Mouse (Mus musculus): Measurements from ENCODE around the gene Atxn1. TPM values are rescaled to one million over a fixed set of nuclear protein-coding genes. Genes with fewer than 3 reads are reported as not detected.

The Atxn1 gene
- polyA plus RNA-seq, 1 experiment from 2014 or later = 8.1 TPM

DNA sequence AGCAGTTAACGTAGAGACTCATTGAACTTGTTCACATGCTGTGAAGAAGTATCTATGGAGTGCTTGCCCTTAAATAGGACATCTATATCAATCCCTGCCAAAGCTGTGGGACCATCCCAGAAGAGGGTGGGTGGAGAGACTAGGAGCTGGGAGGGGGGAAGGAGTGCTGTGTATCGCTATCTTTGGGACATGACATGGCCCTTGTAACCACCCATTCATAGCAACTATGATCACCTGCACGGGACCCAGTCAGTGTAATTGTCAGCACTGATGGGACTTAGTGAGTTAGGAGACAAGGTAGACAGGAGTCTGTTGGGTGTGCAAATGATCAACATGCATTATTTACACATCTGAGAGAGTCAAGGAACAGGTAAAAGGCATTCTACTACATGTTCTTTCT is 405.6 kb downstream of the Atxn1 start:
- Histone ChIP-seq H3K4me3 (no peak overlapping the region), H3K9me3 (replicated peaks) (no peaks in the 10 kb centered on the region), H3K36me3 (no peaks in the 10 kb centered on the region), H3K27ac (no peak overlapping the region), H3K4me1 (replicated peaks) (peaks cover 43% of the 10 kb centered on the region), H3K4me2 (no peak overlapping the region), H3K9ac (no peak overlapping the region), H3K27me3 (no peaks in the 10 kb centered on the region)
- no peak for ATAC-seq (replicated peaks; ENCODE audit: insufficient number of reproducible peaks, insufficient read depth, low FRiP score, low read depth)
- WGBS = 61% methylated on average over 3 of the region's 3 CpGs

DNA sequence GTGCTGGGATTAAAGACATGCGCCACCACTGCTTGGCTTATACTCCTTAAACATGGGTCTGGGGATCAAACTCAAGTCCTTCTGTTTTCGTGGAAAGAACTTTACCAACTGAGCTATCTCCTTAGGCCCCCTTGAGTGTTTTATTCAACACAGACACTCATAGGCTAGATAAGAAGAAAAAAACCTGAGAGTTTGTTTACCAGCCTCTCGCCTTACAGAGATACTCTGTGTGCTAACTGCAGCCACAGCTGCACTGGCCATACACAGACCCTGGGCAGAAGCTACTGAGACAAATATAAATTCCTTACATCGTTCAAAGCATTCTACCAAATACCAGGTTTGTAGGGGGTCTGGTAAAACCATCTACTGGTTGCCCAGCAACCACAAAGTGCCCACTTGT is 406.4 kb downstream of the Atxn1 start:
- Histone ChIP-seq H3K4me2 (no peak overlapping the region), H3K36me3 (no peaks in the 10 kb centered on the region), H3K9ac (no peak overlapping the region), H3K27me3 (no peaks in the 10 kb centered on the region), H3K4me3 (no peak overlapping the region), H3K9me3 (replicated peaks) (no peaks in the 10 kb centered on the region), H3K4me1 (replicated peaks) (peaks cover 52% of the 10 kb centered on the region), H3K27ac (no peak overlapping the region)
- 53% methylated on average over 4 of the region's 4 CpGs for WGBS
- no peak for ATAC-seq (replicated peaks; ENCODE audit: insufficient number of reproducible peaks, insufficient read depth, low FRiP score, low read depth)

GRCm38 (mm10) chr13:45553674-45554073 is 411.1 kb downstream of the Atxn1 start:
- H3K27ac ChIP-seq = peak overlapping the region; percentile 71
- peak; percentile 70; the same call in 1 of the 2 replicates for ATAC-seq (replicated peaks; ENCODE audit: insufficient number of reproducible peaks, insufficient read depth, low FRiP score, low read depth)
- WGBS = 30% methylated on average over 7 of the region's 7 CpGs
- H3K4me3 ChIP-seq = no peak overlapping the region
- no peak overlapping the region for H3K9ac ChIP-seq
- no peaks in the 10 kb centered on the region for H3K27me3 ChIP-seq
- H3K4me1 ChIP-seq (replicated peaks) = peaks cover 25% of the 10 kb centered on the region
- H3K9me3 ChIP-seq (replicated peaks) = no peaks in the 10 kb centered on the region
- peaks cover 4% of the 10 kb centered on the region for H3K36me3 ChIP-seq
- H3K4me2 ChIP-seq = peak overlapping the region; percentile 24; the same call in 1 of the 2 replicates

- Histone ChIP-seq H3K27me3 (no peaks in the 10 kb centered on the region), H3K4me3 (no peak overlapping the region), H3K27ac (peak overlapping the region; percentile 4; the same call in 1 of the 2 replicates), H3K9ac (no peak overlapping the region), H3K4me2 (no peak overlapping the region), H3K36me3 (peaks cover 36% of the 10 kb centered on the region), H3K4me1 (replicated peaks) (peaks cover 26% of the 10 kb centered on the region), H3K9me3 (replicated peaks) (no peaks in the 10 kb centered on the region)
- no peak for ATAC-seq (replicated peaks; ENCODE audit: insufficient number of reproducible peaks, insufficient read depth, low FRiP score, low read depth)
- WGBS = 72% methylated on average over 5 of the region's 5 CpGs
Observed at GRCm38 (mm10) chr13:45547549-45547948, 417.3 kb downstream of the Atxn1 start.

- Histone ChIP-seq H3K36me3 (peaks cover 41% of the 10 kb centered on the region), H3K27me3 (no peaks in the 10 kb centered on the region), H3K4me3 (no peak overlapping the region), H3K4me1 (replicated peaks) (peaks cover 26% of the 10 kb centered on the region), H3K27ac (peak overlapping the region; percentile 4; the same call in 1 of the 2 replicates), H3K9ac (no peak overlapping the region), H3K4me2 (no peak overlapping the region), H3K9me3 (replicated peaks) (no peaks in the 10 kb centered on the region)
- 75% methylated on average over 4 of the region's 4 CpGs for WGBS
- ATAC-seq (replicated peaks; ENCODE audit: insufficient number of reproducible peaks, insufficient read depth, low FRiP score, low read depth) = no peak
Observed at GRCm38 (mm10) chr13:45546946-45547345, 417.9 kb downstream of the Atxn1 start.

GRCm38 (mm10) chr13:45545974-45546373 is 418.8 kb downstream of the Atxn1 start:
- H3K4me3 ChIP-seq = no peak overlapping the region
- ATAC-seq (replicated peaks; ENCODE audit: insufficient number of reproducible peaks, insufficient read depth, low FRiP score, low read depth) = no peak; the same call in 1 of the 2 replicates
- peaks cover 26% of the 10 kb centered on the region for H3K4me1 ChIP-seq (replicated peaks)
- H3K27me3 ChIP-seq = no peaks in the 10 kb centered on the region
- H3K9ac ChIP-seq = no peak overlapping the region
- H3K4me2 ChIP-seq = no peak overlapping the region
- H3K36me3 ChIP-seq = peaks cover 49% of the 10 kb centered on the region
- 41% methylated on average over 13 of the region's 13 CpGs for WGBS
- no peaks in the 10 kb centered on the region for H3K9me3 ChIP-seq (replicated peaks)
- 0 out of 2 replicates have a peak overlapping the region, but pooled peaks have one; percentile 11 for H3K27ac ChIP-seq

DNA sequence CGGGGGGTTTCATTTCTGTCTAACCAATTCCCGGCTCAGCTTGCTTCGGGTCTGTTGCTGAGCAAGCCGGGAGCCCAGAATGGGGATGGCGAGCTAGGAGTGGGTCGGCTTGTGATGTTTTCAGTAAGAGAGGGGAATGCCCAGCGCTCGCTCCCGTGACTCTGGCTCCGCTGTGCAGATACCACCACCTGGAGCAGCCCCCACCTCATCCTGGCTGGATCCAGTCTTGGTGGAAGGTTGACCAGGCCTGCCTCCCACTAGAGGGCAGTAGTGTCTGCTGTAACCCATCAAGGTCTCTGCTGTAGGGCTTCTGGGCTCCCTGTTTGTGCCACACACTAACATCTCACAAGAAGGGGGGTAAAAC is 425.6 kb downstream of the Atxn1 start:
- H3K4me1 ChIP-seq (replicated peaks) = peaks cover 51% of the 10 kb centered on the region
- WGBS = 13% methylated on average over 10 of the region's 10 CpGs
- peak overlapping the region; percentile 46 for H3K9ac ChIP-seq
- peak; percentile 65 for ATAC-seq (replicated peaks; ENCODE audit: insufficient number of reproducible peaks, insufficient read depth, low FRiP score, low read depth)
- H3K27me3 ChIP-seq = no peaks in the 10 kb centered on the region
- H3K4me2 ChIP-seq = peak overlapping the region; percentile 70
- H3K4me3 ChIP-seq = peak overlapping the region; percentile 42
- H3K36me3 ChIP-seq = peaks cover 33% of the 10 kb centered on the region
- peak overlapping the region; percentile 91 for H3K27ac ChIP-seq
- H3K9me3 ChIP-seq (replicated peaks) = no peaks in the 10 kb centered on the region

- WGBS = 10% methylated on average over 10 of the region's 10 CpGs
Observed at GRCm38 (mm10) chr13:45538532-45539204, 426.1 kb downstream of the Atxn1 start.

DNA sequence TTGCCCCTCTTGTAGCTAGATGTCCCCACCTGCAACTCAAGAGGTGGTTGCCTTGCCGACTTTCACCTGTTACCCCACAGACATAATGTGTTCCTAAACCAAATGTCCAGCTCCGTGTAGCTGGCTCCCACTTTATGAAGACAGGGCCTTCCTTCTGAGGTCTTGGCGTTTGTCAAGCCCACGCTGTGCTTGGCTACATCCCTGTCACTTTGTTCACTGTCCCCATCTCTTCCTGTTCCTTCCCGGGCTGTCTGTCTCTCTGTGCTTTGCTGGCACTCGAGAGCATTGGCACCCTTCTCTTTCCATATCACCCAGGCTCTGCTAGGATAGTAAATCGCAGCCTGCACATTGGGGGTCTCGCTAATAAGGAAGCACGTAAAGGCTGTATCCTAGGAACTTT is 426.7 kb downstream of the Atxn1 start:
- Histone ChIP-seq H3K4me1 (replicated peaks) (peaks cover 54% of the 10 kb centered on the region), H3K4me3 (no peak overlapping the region), H3K36me3 (peaks cover 28% of the 10 kb centered on the region), H3K9me3 (replicated peaks) (no peaks in the 10 kb centered on the region), H3K27me3 (no peaks in the 10 kb centered on the region), H3K9ac (no peak overlapping the region), H3K4me2 (peak overlapping the region; percentile 70; the same call in 1 of the 2 replicates), H3K27ac (peak overlapping the region; percentile 91)
- WGBS = 46% methylated on average over 9 of the region's 9 CpGs
- no peak for ATAC-seq (replicated peaks; ENCODE audit: insufficient number of reproducible peaks, insufficient read depth, low FRiP score, low read depth)

More at GRCm38 (mm10) chr13:45538532-45539204, 426.1 kb downstream of the Atxn1 start:
- Histone ChIP-seq H3K4me1 (replicated peaks) (peaks cover 54% of the 10 kb centered on the region), H3K36me3 (peaks cover 30% of the 10 kb centered on the region), H3K9ac (peak overlapping the region; percentile 46), H3K27ac (peak overlapping the region; percentile 91), H3K9me3 (replicated peaks) (no peaks in the 10 kb centered on the region), H3K4me3 (peak overlapping the region; percentile 42), H3K4me2 (peak overlapping the region; percentile 70), H3K27me3 (no peaks in the 10 kb centered on the region)
- ATAC-seq (replicated peaks; ENCODE audit: insufficient number of reproducible peaks, insufficient read depth, low FRiP score, low read depth) = peak; percentile 60

DNA sequence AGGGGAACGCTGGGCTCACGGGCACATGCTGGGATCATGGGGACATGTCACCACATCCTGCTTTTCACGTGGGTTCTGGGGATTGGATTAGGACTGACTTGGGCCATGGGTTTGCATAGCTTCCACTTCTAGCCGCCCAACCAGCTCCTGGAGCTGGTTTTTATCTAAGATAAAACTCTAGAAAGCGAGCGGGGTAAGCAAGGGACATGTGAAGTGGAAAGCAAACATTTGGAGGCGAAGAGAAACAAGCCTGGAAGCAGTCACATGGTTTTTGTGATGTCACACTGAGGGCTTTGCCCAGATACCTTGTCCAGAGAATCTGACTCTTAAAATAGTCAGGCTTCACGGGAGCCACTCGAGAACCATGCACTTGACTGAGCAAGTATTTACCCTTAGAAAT is 427.7 kb downstream of the Atxn1 start:
- ATAC-seq (replicated peaks; ENCODE audit: insufficient number of reproducible peaks, insufficient read depth, low FRiP score, low read depth) = peak; percentile 51; the same call in 1 of the 2 replicates
- Histone ChIP-seq H3K4me3 (no peak overlapping the region), H3K4me1 (replicated peaks) (peaks cover 61% of the 10 kb centered on the region), H3K27ac (peak overlapping the region; percentile 87), H3K9me3 (replicated peaks) (no peaks in the 10 kb centered on the region), H3K27me3 (no peaks in the 10 kb centered on the region), H3K4me2 (no peak overlapping the region), H3K9ac (no peak overlapping the region), H3K36me3 (peaks cover 22% of the 10 kb centered on the region)
- WGBS = 30% methylated on average over 9 of the region's 9 CpGs

- Histone ChIP-seq H3K27me3 (no peaks in the 10 kb centered on the region), H3K9me3 (replicated peaks) (no peaks in the 10 kb centered on the region), H3K4me1 (replicated peaks) (peaks cover 73% of the 10 kb centered on the region), H3K9ac (no peak overlapping the region), H3K4me3 (no peak overlapping the region), H3K4me2 (no peak overlapping the region), H3K27ac (peak overlapping the region; percentile 87), H3K36me3 (peaks cover 12% of the 10 kb centered on the region)
- WGBS = 55% methylated on average over 9 of the region's 9 CpGs
- ATAC-seq (replicated peaks; ENCODE audit: insufficient number of reproducible peaks, insufficient read depth, low FRiP score, low read depth) = no peak
Observed at GRCm38 (mm10) chr13:45535731-45536453, 428.9 kb downstream of the Atxn1 start.
